Mouse (Mus musculus): ENCODE results near the gene Tnnt1.

GRCm38 (mm10) chr7:4537181-4537580 lies 21.0 kb upstream of the Tnnt1 start:
- TF ChIP-seq CTCF (IDR thresholded peaks at IDR 0.05; ENCODE audit: low read depth): no peak
- TF ChIP-seq EP300 (IDR thresholded peaks at IDR 0.05; ENCODE audit: low read depth): no peak

Measured in heart, postnatal 0 days (tissue).